Mouse (Mus musculus) olfactory bulb, adult 2 months (tissue): ENCODE measurements around the gene Ak7. TPM values are rescaled to one million over a fixed set of nuclear protein-coding genes. Genes with fewer than 3 reads are reported as not detected.

Experiments used
- H3K27ac ChIP-seq: fragments of 200-500 bp; 2 replicates; pipeline ENCODE4 v1.5.1; 2012; ENCODE audit warnings: low read depth, low read length; ENCODE audit not compliant: insufficient read depth
- H3K4me1 ChIP-seq: fragments of 200-500 bp; 2 replicates; pipeline ENCODE4 v1.6.1; 2012; ENCODE audit warnings: low read length; ENCODE audit not compliant: control insufficient read depth, insufficient read depth
- H3K4me3 ChIP-seq: fragments of 200-500 bp; 2 replicates; pipeline ENCODE4 v1.5.1; 2012; ENCODE audit warnings: mild to moderate bottlenecking, low read depth, low read length, moderate library complexity; ENCODE audit not compliant: insufficient read depth
- CTCF ChIP-seq: fragments of 200-500 bp; IDR thresholded peaks from 2 replicates; pipeline ENCODE4 v1.5.1; 2012; ENCODE audit warnings: low read depth, mild to moderate bottlenecking, low read length, moderate library complexity; ENCODE audit not compliant: insufficient read depth
- POLR2A ChIP-seq: fragments of 200-500 bp; IDR thresholded peaks from 2 replicates; pipeline ENCODE4 v1.6.1; 2012; ENCODE audit warnings: mild to moderate bottlenecking, low read depth, low read length, moderate library complexity; ENCODE audit not compliant: insufficient read depth
- WGBS: fragments of 180-500 bp; shearing (Covaris S2); methylation state at CpG from one replicate; pipeline ENCODE4 v1.1.7; 2018; 5-methylcytosine and 5-hydroxymethylcytosine counted together
- polyA plus RNA-seq: library from polyadenylated mRNA; stranded (reverse); fragments of >200 nt; gene quantifications from 2 replicates; pipeline ENCODE4 v1.2.4, GENCODE M21; 2012; ENCODE audit warnings: low replicate concordance; ENCODE audit not compliant: missing spikeins, insufficient read depth, insufficient read length

The Ak7 gene
- polyA plus RNA-seq, 1 experiment = not detected

DNA sequence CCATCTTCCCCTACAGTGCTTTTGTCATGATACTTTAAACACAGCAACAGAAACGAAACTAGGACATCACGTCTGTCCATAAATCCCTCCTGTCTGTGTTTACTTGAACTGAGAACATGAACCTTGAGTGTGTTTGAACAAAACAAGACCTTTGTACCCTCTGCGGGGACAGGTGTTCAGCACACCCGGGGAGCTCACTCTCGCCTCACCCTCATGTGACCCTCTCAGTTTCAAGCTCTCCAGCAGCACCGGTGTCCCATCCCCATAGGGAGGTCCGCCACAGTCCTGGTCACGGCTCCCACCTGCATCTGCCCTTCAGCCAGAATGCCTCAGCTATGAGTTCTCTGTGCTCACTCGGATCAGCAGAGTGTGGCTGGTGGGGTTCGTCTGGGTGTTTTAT is 48.0 kb downstream of the Ak7 start:
- Histone ChIP-seq H3K4me3 (no peak overlapping the region), H3K27ac (no peak overlapping the region), H3K4me1 (no peaks in the 10 kb centered on the region)
- WGBS = 93% methylated on average over 10 of the region's 10 CpGs
- no peak for TF ChIP-seq POLR2A
- TF ChIP-seq CTCF = no peak

DNA sequence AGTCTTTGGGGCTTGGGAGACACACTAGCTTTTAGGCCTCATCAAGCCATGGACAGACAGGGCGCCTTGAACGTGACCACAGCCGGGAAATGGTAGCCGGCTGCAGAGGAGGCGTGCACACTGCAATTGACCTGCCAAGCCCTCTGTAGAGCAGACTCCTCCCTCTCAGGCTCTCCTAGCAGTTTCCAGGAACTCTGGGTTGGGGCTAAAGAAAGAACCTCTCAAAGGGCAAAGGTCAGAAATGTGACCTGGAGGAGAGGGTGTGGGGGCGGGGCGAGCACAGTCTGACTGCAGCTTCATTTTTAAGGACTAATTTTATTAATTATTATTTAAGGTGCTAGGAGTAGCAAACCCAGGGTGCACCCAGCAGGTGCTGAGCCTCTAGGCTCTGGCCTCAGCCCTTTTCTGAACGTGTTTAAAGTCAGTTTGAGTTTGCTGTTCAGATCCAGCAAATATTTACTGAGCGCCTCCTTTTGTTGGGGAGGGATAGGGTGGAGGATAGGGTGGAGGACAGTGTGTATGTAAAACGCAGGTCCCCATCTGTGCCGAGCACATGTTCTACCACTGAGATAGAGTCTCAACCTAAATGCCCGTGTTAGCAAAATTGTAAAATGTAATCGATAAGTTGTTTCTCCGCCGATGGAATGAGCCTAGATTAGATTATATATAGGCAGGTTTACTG is 52.2 kb downstream of the Ak7 start:
- Histone ChIP-seq H3K27ac (no peak overlapping the region), H3K4me1 (0 out of 2 replicates have a peak, but pooled peaks cover 3% of the 10 kb centered on the region), H3K4me3 (no peak overlapping the region)
- WGBS = 69% methylated on average over 15 of the region's 15 CpGs
- TF ChIP-seq POLR2A (no peak), CTCF (no peak)

DNA sequence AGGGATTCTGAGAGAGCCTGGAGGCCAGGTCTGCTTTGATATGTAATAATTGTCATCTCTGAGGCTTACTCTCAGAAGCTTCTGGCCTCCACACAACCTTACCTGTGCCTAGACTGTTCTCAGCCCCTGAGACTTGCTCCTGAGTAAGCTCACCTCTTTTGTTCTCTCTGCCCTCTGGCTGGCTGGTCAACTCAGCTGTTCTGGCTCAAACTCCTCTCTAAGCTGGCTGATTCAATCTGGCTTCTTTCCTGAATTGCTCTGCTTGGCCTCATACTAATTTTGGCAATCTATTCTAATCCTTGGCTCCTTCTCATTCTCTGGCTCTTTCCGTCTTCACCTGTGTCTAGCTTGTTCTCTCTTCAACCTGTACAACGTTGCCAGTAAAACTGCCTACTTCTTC is 53.1 kb downstream of the Ak7 start:
- no peak overlapping the region for H3K4me3 ChIP-seq
- whole genome bisulfite sequencing = 71% methylated on average over 2 of the region's 2 CpGs
- no peak for TF ChIP-seq CTCF
- TF ChIP-seq POLR2A = no peak

DNA sequence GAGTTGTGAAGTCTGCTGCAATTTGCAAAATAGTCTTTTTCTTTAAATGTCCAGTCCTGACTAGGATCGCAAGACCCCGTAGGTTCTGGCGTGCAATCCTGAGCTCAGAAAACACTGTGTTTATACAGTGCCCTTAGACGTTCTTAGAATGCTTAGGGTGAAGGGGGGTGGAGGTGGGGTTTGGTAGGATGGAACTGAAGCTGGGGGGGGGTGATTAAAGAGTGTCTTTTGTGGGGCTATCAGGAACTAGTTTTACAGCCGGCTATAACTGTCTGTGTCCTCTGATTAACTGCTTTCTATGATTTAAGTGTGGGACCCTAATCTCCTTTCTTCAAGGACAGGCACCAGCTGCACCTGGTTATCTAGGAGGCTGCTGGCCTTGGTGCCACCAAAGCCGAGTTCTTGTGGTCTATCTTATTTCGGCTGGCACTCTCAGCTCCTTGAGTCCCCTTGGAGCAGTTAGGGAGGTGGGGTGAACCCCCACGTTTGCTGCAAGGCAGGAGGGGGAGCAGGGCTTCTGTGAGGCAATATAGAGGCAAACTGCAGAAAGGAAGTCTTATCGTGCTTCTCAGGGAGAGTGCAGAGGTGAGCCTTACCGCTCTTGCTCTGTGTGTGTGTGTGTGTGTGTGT is 54.2 kb downstream of the Ak7 start:
- TF ChIP-seq CTCF (no peak), POLR2A (no peak)
- WGBS = 71% methylated on average over 10 of the region's 10 CpGs
- Histone ChIP-seq H3K4me1 (0 out of 2 replicates have a peak, but pooled peaks cover 3% of the 10 kb centered on the region), H3K4me3 (no peak overlapping the region), H3K27ac (no peak overlapping the region)

More for the DNA sequence above, 53.1 kb downstream of the Ak7 start:
- no peak overlapping the region for H3K27ac ChIP-seq
- 0 out of 2 replicates have a peak, but pooled peaks cover 3% of the 10 kb centered on the region for H3K4me1 ChIP-seq

DNA sequence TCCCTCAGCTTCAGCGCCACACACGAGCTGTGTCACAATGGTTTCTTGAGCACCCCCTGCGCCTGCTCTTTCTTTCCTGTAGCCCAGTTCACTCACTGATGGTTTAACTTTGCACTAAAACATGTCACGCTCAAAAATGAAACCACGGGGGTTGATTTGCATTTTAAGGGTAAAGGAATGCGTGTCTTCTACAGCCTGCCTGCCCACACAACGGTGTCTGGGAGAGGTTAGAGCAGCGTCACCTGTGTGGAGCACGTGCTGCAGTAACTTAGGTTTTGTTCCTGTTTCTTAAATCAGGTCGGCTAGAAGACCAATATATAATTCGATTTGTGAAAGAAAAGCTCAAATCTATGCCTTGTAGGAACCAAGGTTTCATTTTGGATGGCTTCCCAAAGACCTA is 55.4 kb downstream of the Ak7 start:
- Histone ChIP-seq H3K27ac (no peak overlapping the region), H3K4me1 (0 out of 2 replicates have a peak, but pooled peaks cover 3% of the 10 kb centered on the region), H3K4me3 (no peak overlapping the region)
- TF ChIP-seq CTCF = no peak
- no peak for TF ChIP-seq POLR2A
- WGBS = 74% methylated on average over 11 of the region's 11 CpGs

DNA sequence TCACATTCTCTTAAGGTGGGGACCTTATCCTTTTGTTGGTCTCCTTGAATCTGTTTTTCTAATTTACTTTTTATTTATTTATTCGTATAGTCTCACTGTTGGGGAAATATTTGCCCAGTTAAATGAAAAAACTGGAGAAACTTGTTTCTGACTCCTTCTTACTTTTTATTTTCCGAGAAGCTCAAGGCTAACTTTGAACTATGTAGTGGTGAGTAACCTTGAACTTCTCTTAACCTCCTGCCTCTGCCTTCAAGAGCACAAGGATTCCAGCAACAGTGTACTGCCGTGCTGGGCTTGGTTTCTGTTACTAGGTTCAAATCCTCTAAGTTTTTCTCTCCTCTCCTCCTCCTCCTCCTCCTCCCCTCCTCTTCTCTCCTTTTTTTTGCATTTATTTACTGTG is 55.9 kb downstream of the Ak7 start:
- no peak overlapping the region for H3K27ac ChIP-seq
- 0 out of 2 replicates have a peak, but pooled peaks cover 3% of the 10 kb centered on the region for H3K4me1 ChIP-seq
- TF ChIP-seq CTCF = no peak
- no peak for TF ChIP-seq POLR2A
- H3K4me3 ChIP-seq = no peak overlapping the region
- 70% methylated on average over 3 of the region's 3 CpGs for WGBS

DNA sequence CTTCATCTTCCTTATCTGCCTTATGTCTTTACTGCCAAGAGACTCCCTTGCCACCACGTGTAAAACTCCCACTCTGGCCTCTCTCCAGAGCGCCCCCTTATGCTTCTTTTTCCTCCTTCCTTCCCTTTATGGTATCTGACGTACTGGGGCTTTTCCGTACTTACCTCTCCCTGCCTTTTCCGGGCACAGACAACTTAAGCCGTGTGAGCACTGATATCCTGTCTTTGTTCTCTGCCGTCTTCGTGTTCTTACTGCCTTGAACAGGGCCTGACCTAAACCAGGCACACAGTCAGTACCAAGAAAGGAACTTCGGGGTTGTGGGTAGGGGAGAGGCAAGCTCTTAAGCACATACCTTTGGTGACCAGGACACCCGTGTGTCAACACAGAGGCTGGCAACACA is 63.9 kb downstream of the Ak7 start:
- 76% methylated on average over 10 of the region's 10 CpGs for WGBS
- Histone ChIP-seq H3K27ac (no peak overlapping the region), H3K4me3 (no peak overlapping the region), H3K4me1 (no peaks in the 10 kb centered on the region)
- no peak for TF ChIP-seq CTCF
- no peak for TF ChIP-seq POLR2A

DNA sequence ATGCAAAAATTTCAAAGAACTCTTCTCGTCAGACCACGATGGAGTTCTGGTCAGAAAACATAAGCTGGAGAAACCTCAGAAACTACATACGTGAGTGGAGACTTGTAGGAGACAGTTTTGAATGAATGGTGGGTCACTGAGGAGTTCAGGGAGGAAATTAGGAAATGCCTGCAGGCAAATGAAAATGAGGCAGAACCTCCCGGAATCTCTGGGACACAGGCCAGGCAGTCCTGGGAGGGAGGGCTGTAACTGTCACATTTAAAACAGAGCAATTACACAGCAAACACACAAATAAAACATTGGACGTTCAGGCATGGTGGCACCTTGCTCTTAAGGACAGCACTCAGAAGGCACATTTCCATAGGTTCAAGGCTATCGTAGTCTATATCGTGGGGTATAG is 69.1 kb downstream of the Ak7 start:
- no peaks in the 10 kb centered on the region for H3K4me1 ChIP-seq
- WGBS = 53% methylated on average over 7 of the region's 7 CpGs
- TF ChIP-seq CTCF = no peak
- TF ChIP-seq POLR2A = no peak

DNA sequence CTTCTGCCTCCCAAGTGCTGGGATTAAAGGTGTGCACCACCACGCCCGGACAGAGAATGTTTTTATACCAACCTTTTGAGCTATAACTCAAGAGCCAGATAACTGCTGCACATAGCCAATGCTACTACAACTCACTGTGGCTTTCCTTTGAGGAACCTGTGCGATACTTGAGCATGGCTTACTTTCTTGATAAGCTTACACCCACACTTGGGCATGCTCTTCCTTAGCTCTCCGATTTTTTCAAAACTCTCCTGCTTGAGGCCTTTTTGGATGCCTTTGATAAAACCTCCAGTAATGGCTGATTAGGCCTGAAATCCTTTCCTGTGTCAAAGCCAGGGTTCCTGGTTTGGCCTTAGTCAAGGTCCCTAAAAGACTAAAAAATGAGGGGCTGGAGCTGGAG is 71.9 kb downstream of the Ak7 start:
- Histone ChIP-seq H3K4me3 (no peak overlapping the region), H3K4me1 (no peaks in the 10 kb centered on the region), H3K27ac (no peak overlapping the region)
- TF ChIP-seq CTCF (no peak), POLR2A (no peak)
- 93% methylated on average over 4 of the region's 4 CpGs for WGBS

More for the DNA sequence above, 69.1 kb downstream of the Ak7 start:
- H3K4me3 ChIP-seq = no peak overlapping the region
- H3K27ac ChIP-seq = no peak overlapping the region
